Mouse (Mus musculus) stomach, embryonic 16.5 days (tissue): ENCODE measurements around the gene Tmem132c. TPM values are rescaled to one million over a fixed set of nuclear protein-coding genes. Genes with fewer than 3 reads are reported as not detected.

Experiments used
- ATAC-seq: fragments of 200-750 bp; cut with Nextera tagmentation; 2 replicates; pipeline ENCODE4 v1.8.0; 2017; ENCODE audit warnings: moderate number of reproducible peaks, moderate TSS enrichment; ENCODE audit not compliant: insufficient read depth, low FRiP score
- H3K27ac ChIP-seq: fragments of 300-500 bp; sonication (generic); 2 replicates; pipeline ENCODE4 v1.5.1; 2014; ENCODE audit warnings: low read length
- H3K27me3 ChIP-seq: fragments of 300-500 bp; sonication (generic); 2 replicates; pipeline ENCODE4 v1.6.1; 2014; ENCODE audit warnings: low read length, control low read depth, mixed read lengths; ENCODE audit not compliant: control insufficient read depth, insufficient read depth
- H3K36me3 ChIP-seq: fragments of 300-500 bp; sonication (generic); 2 replicates; pipeline ENCODE4 v1.6.1; 2014; ENCODE audit warnings: low read length; ENCODE audit not compliant: control insufficient read depth, insufficient read depth
- H3K4me1 ChIP-seq: fragments of 300-500 bp; sonication (generic); 2 replicates; pipeline ENCODE4 v1.6.1; 2014; ENCODE audit warnings: low read length, control low read depth, mixed read lengths; ENCODE audit not compliant: control insufficient read depth, insufficient read depth
- H3K4me2 ChIP-seq: fragments of 300-500 bp; sonication (generic); 2 replicates; pipeline ENCODE4 v1.6.1; 2014; ENCODE audit warnings: low read depth, low read length, mixed read lengths
- H3K4me3 ChIP-seq: fragments of 300-500 bp; sonication (generic); replicated peaks from 2 replicates; pipeline ENCODE4 v1.5.1; 2014; ENCODE audit warnings: mild to moderate bottlenecking, low read length
- H3K9ac ChIP-seq: fragments of 300-500 bp; sonication (generic); 2 replicates; pipeline ENCODE4 v1.6.1; 2014; ENCODE audit warnings: low read length
- H3K9me3 ChIP-seq: fragments of 300-500 bp; sonication (generic); replicated peaks from 2 replicates; pipeline ENCODE4 v1.6.1; 2016; ENCODE audit warnings: low read length, control low read depth; ENCODE audit not compliant: control insufficient read depth
- WGBS: fragments of 180-500 bp; shearing (Covaris S2); extraction: QIAGEN DNeasy Blood & Tissue Kit; methylation state at CpG from one replicate; pipeline ENCODE4 v1.1.7; 2014; 5-methylcytosine and 5-hydroxymethylcytosine counted together
- polyA plus RNA-seq: library from polyadenylated mRNA; unstranded; fragments of >200 nt; fragmentation: Nextera tagmentation; extraction: Ambion mirVana; gene quantifications from 2 replicates; pipeline ENCODE4 v1.2.1, GENCODE M21; 2015

Tmem132c gene
- polyA plus RNA-seq, 1 experiment from 2014 or later, result 1.4 TPM

- no peak for ATAC-seq
- no peaks in the 10 kb centered on the region for H3K9me3 ChIP-seq
- H3K9ac ChIP-seq, result no peak overlapping the region
- no peaks in the 10 kb centered on the region for H3K27me3 ChIP-seq
- H3K27ac ChIP-seq, result no peak overlapping the region
- H3K4me2 ChIP-seq, result no peak overlapping the region
- 69% methylated on average over 12 of the region's 12 CpGs for WGBS
- no peak overlapping the region for H3K4me3 ChIP-seq
- no peaks in the 10 kb centered on the region for H3K36me3 ChIP-seq
- H3K4me1 ChIP-seq, result no peaks in the 10 kb centered on the region
Measured at GRCm38 (mm10) chr5:127499151-127499827, 257.7 kb downstream of the Tmem132c start.

GRCm38 (mm10) chr5:127502838-127503237 lies 261.2 kb downstream of the Tmem132c start:
- H3K9me3 ChIP-seq, result no peaks in the 10 kb centered on the region
- no peak overlapping the region for H3K4me2 ChIP-seq
- no peak overlapping the region for H3K4me3 ChIP-seq
- H3K9ac ChIP-seq, result no peak overlapping the region
- no peak for ATAC-seq
- H3K36me3 ChIP-seq, result no peaks in the 10 kb centered on the region
- no peaks in the 10 kb centered on the region for H3K4me1 ChIP-seq
- 22% methylated on average over 7 of the region's 7 CpGs for WGBS
- H3K27ac ChIP-seq, result no peak overlapping the region
- H3K27me3 ChIP-seq, result no peaks in the 10 kb centered on the region

GRCm38 (mm10) chr5:127505697-127506096 lies 264.1 kb downstream of the Tmem132c start:
- no peak overlapping the region for H3K4me3 ChIP-seq
- H3K9me3 ChIP-seq, result no peaks in the 10 kb centered on the region
- no peaks in the 10 kb centered on the region for H3K4me1 ChIP-seq
- H3K9ac ChIP-seq, result no peak overlapping the region
- no peak overlapping the region for H3K4me2 ChIP-seq
- H3K27me3 ChIP-seq, result no peaks in the 10 kb centered on the region
- no peaks in the 10 kb centered on the region for H3K36me3 ChIP-seq
- no peak for ATAC-seq
- no peak overlapping the region for H3K27ac ChIP-seq
- WGBS, result 71% methylated on average over 6 of the region's 6 CpGs

- H3K9me3 ChIP-seq, result no peaks in the 10 kb centered on the region
- no peak for ATAC-seq
Measured at GRCm38 (mm10) chr5:127511653-127512052, 270.0 kb downstream of the Tmem132c start.

GRCm38 (mm10) chr5:127515960-127516359 lies 274.4 kb downstream of the Tmem132c start:
- Histone ChIP-seq H3K9ac (no peak overlapping the region), H3K4me2 (no peak overlapping the region), H3K27ac (no peak overlapping the region), H3K36me3 (no peaks in the 10 kb centered on the region), H3K4me1 (no peaks in the 10 kb centered on the region), H3K9me3 (no peaks in the 10 kb centered on the region), H3K27me3 (no peaks in the 10 kb centered on the region), H3K4me3 (no peak overlapping the region)
- no peak for ATAC-seq
- WGBS, result 77% methylated on average over 9 of the region's 9 CpGs

More at GRCm38 (mm10) chr5:127511653-127512052, 270.0 kb downstream of the Tmem132c start:
- 82% methylated on average over 6 of the region's 6 CpGs for WGBS
- no peaks in the 10 kb centered on the region for H3K4me1 ChIP-seq
- no peaks in the 10 kb centered on the region for H3K27me3 ChIP-seq
- no peaks in the 10 kb centered on the region for H3K36me3 ChIP-seq
- no peak overlapping the region for H3K27ac ChIP-seq
- no peak overlapping the region for H3K4me3 ChIP-seq
- no peak overlapping the region for H3K9ac ChIP-seq
- no peak overlapping the region for H3K4me2 ChIP-seq

DNA sequence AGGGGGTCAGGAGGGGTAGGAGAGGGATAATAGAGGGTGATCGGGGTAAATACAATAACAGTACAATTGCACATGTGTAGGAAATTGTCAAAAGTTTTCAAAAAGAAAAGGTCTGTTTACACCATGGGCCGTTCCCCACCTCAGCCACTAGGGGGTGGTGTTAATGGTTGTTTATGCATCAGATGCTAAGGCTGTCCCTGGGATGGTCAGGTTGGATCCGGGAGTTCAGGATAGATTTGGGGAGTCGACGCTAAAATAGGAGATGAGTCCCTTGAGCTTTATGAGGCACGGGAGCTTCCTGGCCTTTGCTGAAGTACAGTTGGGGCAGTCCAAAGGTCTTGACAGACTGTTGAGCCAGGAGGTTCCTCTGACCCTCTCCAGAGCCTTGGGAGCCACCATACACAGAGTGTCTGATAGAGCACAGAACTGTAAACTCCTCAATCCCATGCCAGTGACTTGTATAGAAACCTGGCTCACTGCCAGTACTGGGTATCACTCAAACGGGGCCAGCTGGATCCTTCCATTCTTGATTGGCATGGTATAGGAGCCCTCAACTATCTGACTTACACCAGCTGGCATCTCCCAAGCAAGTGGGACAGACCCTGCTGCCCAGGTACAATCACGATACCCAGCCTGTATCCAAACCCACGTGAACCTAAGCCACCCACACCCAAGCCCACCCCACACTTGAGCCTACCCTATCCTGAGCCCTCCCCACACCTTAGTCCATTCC lies 281.3 kb downstream of the Tmem132c start:
- H3K9me3 ChIP-seq, result no peaks in the 10 kb centered on the region
- H3K4me1 ChIP-seq, result no peaks in the 10 kb centered on the region
- H3K27ac ChIP-seq, result no peak overlapping the region
- no peak overlapping the region for H3K9ac ChIP-seq
- 59% methylated on average over 9 of the region's 9 CpGs for WGBS
- H3K4me3 ChIP-seq, result no peak overlapping the region
- H3K27me3 ChIP-seq, result no peaks in the 10 kb centered on the region
- H3K36me3 ChIP-seq, result no peaks in the 10 kb centered on the region
- no peak overlapping the region for H3K4me2 ChIP-seq
- peak; percentile 21; the same call in 1 of the 2 replicates for ATAC-seq

DNA sequence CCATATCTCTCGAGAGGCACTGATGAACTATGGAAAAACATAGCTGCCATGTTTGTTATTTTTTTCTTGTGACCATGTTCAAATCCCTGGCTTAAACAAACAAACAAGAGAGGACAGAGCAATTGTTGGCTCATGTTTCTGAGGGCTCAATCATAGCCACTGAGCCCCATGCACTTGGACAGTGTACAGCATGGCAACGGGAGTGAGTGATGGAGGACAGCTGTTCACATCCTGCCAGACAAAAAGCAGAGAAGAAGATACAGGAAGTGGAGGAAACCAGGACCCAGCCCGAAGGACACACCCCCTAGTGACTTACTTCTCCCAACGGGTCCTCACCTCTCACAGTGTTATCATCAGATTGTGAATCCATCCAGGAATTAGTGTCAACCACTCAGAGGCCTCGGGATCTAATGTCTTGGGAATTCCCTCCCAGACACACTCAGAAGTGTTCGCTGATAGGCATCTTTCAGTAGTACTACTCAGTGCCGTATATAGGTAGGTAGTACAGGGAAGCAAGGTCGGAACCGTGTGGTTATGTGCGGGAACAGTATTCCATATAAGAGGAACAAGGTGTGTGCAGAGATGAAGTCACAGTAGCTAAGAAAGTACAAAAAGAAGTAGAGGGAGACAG lies 285.9 kb downstream of the Tmem132c start:
- no peaks in the 10 kb centered on the region for H3K36me3 ChIP-seq
- 71% methylated on average over 10 of the region's 10 CpGs for WGBS
- H3K4me3 ChIP-seq, result no peak overlapping the region
- H3K4me2 ChIP-seq, result no peak overlapping the region
- no peak overlapping the region for H3K27ac ChIP-seq
- H3K27me3 ChIP-seq, result no peaks in the 10 kb centered on the region
- no peaks in the 10 kb centered on the region for H3K4me1 ChIP-seq
- no peak overlapping the region for H3K9ac ChIP-seq
- no peaks in the 10 kb centered on the region for H3K9me3 ChIP-seq
- ATAC-seq, result no peak

GRCm38 (mm10) chr5:127537508-127537907 lies 295.9 kb downstream of the Tmem132c start:
- Histone ChIP-seq H3K9me3 (no peaks in the 10 kb centered on the region), H3K27ac (no peak overlapping the region), H3K27me3 (no peaks in the 10 kb centered on the region), H3K4me2 (no peak overlapping the region), H3K9ac (no peak overlapping the region), H3K4me1 (no peaks in the 10 kb centered on the region), H3K36me3 (no peaks in the 10 kb centered on the region), H3K4me3 (no peak overlapping the region)
- 69% methylated on average over 2 of the region's 2 CpGs for WGBS
- ATAC-seq, result no peak

DNA sequence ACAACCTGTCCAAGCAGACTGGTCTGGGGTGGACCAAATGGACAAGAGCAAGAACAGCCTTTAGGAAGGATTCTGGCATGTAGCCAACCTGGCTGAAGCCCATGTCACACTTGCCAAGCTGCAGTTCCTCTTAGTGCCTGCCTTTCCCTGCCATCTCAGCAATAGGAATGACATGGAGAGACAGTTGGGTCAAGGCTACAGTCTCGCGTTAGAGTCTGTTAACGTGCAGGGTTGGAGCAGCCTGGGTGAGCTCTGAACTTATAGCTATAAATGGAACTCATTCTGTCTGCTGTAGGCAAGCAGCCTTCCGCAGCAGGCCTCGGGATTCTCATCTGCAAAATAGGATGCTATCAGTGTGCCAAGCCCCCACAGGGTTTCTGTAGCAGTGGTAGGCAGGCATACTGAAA lies 305.0 kb downstream of the Tmem132c start:
- ATAC-seq, result no peak
- Histone ChIP-seq H3K4me3 (no peak overlapping the region), H3K9ac (no peak overlapping the region), H3K4me2 (no peak overlapping the region), H3K27me3 (no peaks in the 10 kb centered on the region), H3K36me3 (no peaks in the 10 kb centered on the region), H3K9me3 (no peaks in the 10 kb centered on the region), H3K4me1 (no peaks in the 10 kb centered on the region), H3K27ac (no peak overlapping the region)
- 73% methylated on average over 5 of the region's 5 CpGs for WGBS
